Comparison of ENCODE assay signal across 7 mouse cellular contexts in genomic region chr2:177206341-177206740, GRCm38 (mm10). TPM values are rescaled to one million over a fixed set of nuclear protein-coding genes. Genes with fewer than 3 reads are reported as not detected.
A peak's percentile ranks its signal among the peaks of the same experiment; 100 is the strongest.
DNase-seq lines count a peak whose midpoint lies in the region; ATAC-seq and TF ChIP-seq lines count a peak whose summit lies in the region.
"Not testable (repeated sequence)": the region's sequence is repeated elsewhere in the genome, so short reads cannot be mapped to it uniquely, and the experiment has no call there.

Gm14410 (minus strand) TSS chr2:177206421.

- not testable (repeated sequence) for H3K36me3 ChIP-seq in kidney, postnatal 0 days (ENCODE audit: insufficient read depth, low read length); limb, embryonic 11.5 days (ENCODE audit: control insufficient read depth, insufficient read depth, low read length)

- not testable (repeated sequence) for H3K9me3 ChIP-seq in kidney, postnatal 0 days (replicated peaks; ENCODE audit: low read length); limb, embryonic 11.5 days (ENCODE audit: control insufficient read depth, low read length)

- not testable (repeated sequence) for H3K9ac ChIP-seq in kidney, postnatal 0 days (ENCODE audit: low read depth, low read length); limb, embryonic 11.5 days (ENCODE audit: low read length)

- 0% methylated on average over 4 of the region's 6 CpGs for WGBS in kidney, postnatal 0 days
- WGBS in limb, embryonic 11.5 days, result 1% methylated on average over 4 of the region's 6 CpGs

- peak within 1 kb of the TSS; percentile 28 for H3K4me3 ChIP-seq in kidney, postnatal 0 days (replicated peaks; ENCODE audit: low read depth, low read length)
- H3K4me3 ChIP-seq in limb, embryonic 11.5 days (ENCODE audit: low read depth, low read length), result peak within 1 kb of the TSS; percentile 29

- DNase-seq in cerebellum, adult 18-20 months, result peak; percentile 79 to 93
- peak; percentile 75 to 78 for DNase-seq in frontal cortex, postnatal 10 days (ENCODE audit: low spot score in 2 of 2)
- peak; percentile 87 to 91 for DNase-seq in heart, postnatal 10 days
- DNase-seq in kidney, postnatal 0 days (ENCODE audit: low spot score); limb, embryonic 11.5 days (ENCODE audit: low spot score): not testable (repeated sequence)
- peak; percentile 40 for DNase-seq in right cerebral cortex, postnatal 4 days

- not testable (repeated sequence) for H3K4me1 ChIP-seq in kidney, postnatal 0 days (replicated peaks; ENCODE audit: insufficient read depth, low read length); limb, embryonic 11.5 days (ENCODE audit: control insufficient read depth, insufficient read depth, low read length)

- not testable (repeated sequence) for TF ChIP-seq CTCF in kidney, postnatal 0 days (IDR thresholded peaks at IDR 0.05; ENCODE audit: low read depth)

- intact Hi-C loops in heart, postnatal 10 days (cut with DNase I), result not testable (repeated sequence)

- not testable (repeated sequence) for ATAC-seq in kidney, postnatal 0 days (replicated peaks; ENCODE audit: low FRiP score, low read depth); limb, embryonic 11.5 days (ENCODE audit: insufficient number of reproducible peaks, low FRiP score, low TSS enrichment, low read depth)
- ATAC-seq in megakaryocyte-erythroid progenitor cell, adult 5-6 weeks (replicated peaks; ENCODE audit: low FRiP score, low TSS enrichment, poor library complexity, severe bottlenecking), result 0 out of 2 replicates have a peak, but pooled peaks have one; percentile 68

- not testable (repeated sequence) for H3K27ac ChIP-seq in kidney, postnatal 0 days; limb, embryonic 11.5 days (replicated peaks; ENCODE audit: low read depth, low read length)

- H3K27me3 ChIP-seq in kidney, postnatal 0 days (ENCODE audit: insufficient read depth, low read length); limb, embryonic 11.5 days (ENCODE audit: control insufficient read depth, insufficient read depth, low read length): not testable (repeated sequence)

- peak within 1 kb of the TSS; percentile 39 for H3K4me2 ChIP-seq in kidney, postnatal 0 days (ENCODE audit: low read length)
- H3K4me2 ChIP-seq in limb, embryonic 11.5 days (ENCODE audit: low read depth, severe bottlenecking), result not testable (repeated sequence)

RNA-seq across cellular contexts. Expression of gene Gm14410, which starts in this region (rescaled TPM):
- 10 to 100 TPM; 15.0 to 20.2 TPM for total RNA-seq in heart, postnatal 10 days (2021)
- 24.9 and 29.3 TPM in 2 replicates for polyA plus RNA-seq in kidney, postnatal 0 days (2015; fragmentation: Nextera tagmentation; extraction: Ambion mirVana)
- 24.7 and 25.3 TPM in 2 replicates for polyA plus RNA-seq in limb, embryonic 11.5 days (2014; fragmentation: Nextera tagmentation; extraction: Ambion mirVana)
- total RNA-seq in megakaryocyte-erythroid progenitor cell, adult 5-6 weeks (2014; fragmentation: Nextera tagmentation), result 8.4 and 20.2 TPM in 2 replicates
- total RNA-seq in megakaryocyte-erythroid progenitor cell, adult 5-6 weeks (2017), result 0.89 and 12.9 TPM in 2 replicates
